9 mouse cellular contexts compared by ENCODE assay signal in genomic region chr7:114719381-114720131, GRCm38 (mm10). TPM values are rescaled to one million over a fixed set of nuclear protein-coding genes. Genes with fewer than 3 reads are reported as not detected.
DNase-seq lines count a peak whose midpoint lies in the region; ATAC-seq and TF ChIP-seq lines count a peak whose summit lies in the region.
"Had no signal": no experiment of that assay in that cellular context is flagged by ENCODE, and none has a peak within 500 bp of the region (broad histone marks: within the 10 kb centered on the region; RNA-seq: fewer than 3 reads in every experiment).

No protein-coding gene starts in this region.

- no peak for ATAC-seq in hindbrain, embryonic 16.5 days
- ATAC-seq in neural tube, embryonic 12.5 days (ENCODE audit: low FRiP score, low read depth) = no peak
- no peak for ATAC-seq in inflammation-experienced regulatory T-cells, adult 6 months

- peak overlapping the region; percentile 36 for H3K4me3 ChIP-seq in forebrain, embryonic 10.5 days
- H3K4me3 ChIP-seq in hindbrain, embryonic 16.5 days (ENCODE audit: low read length) = peak overlapping the region; percentile 25
- no peak overlapping the region for H3K4me3 ChIP-seq in liver, adult 2 months (ENCODE audit: insufficient read depth, low read depth, low read length)
- H3K4me3 ChIP-seq in neural tube, embryonic 12.5 days = no peak overlapping the region

- DNase-seq in heart, adult 11 months = peak; percentile 89
- no peak for DNase-seq in heart, adult 8-10 months (ENCODE audit: low spot score)
- peak; percentile 34 for DNase-seq in adrenal gland, adult 8-10 months
- DNase-seq in forebrain, embryonic 10.5 days (ENCODE audit: extremely low spot score, low spot score) = peak; percentile 56
- no peak for DNase-seq in liver, adult 2 months (ENCODE audit: extremely low read depth, low read depth, low spot score)

- H3K27me3 ChIP-seq in forebrain, embryonic 10.5 days (ENCODE audit: poor library complexity, severe bottlenecking) = peaks cover 50% of the 10 kb centered on the region
- peaks cover 21% of the 10 kb centered on the region for H3K27me3 ChIP-seq in hindbrain, embryonic 16.5 days (replicated peaks; ENCODE audit: control insufficient read depth, insufficient read depth, low read length)
- peaks cover 11% of the 10 kb centered on the region; the same call in 1 of the 2 replicates for H3K27me3 ChIP-seq in liver, adult 2 months (ENCODE audit: control insufficient read depth, insufficient read depth, low read length)
- peaks cover 41% of the 10 kb centered on the region for H3K27me3 ChIP-seq in neural tube, embryonic 12.5 days (replicated peaks)

- H3K9me3 ChIP-seq in forebrain, embryonic 10.5 days = no peaks in the 10 kb centered on the region
- H3K9me3 ChIP-seq in hindbrain, embryonic 16.5 days (ENCODE audit: control insufficient read depth, low read length) = no peaks in the 10 kb centered on the region
- H3K9me3 ChIP-seq in neural tube, embryonic 12.5 days = no peaks in the 10 kb centered on the region

- peak; percentile 45 for TF ChIP-seq CTCF in liver, adult 2 months (IDR thresholded peaks at IDR 0.05; ENCODE audit: low read depth, low read length)

- H3K4me1 ChIP-seq in forebrain, embryonic 10.5 days = peaks cover 24% of the 10 kb centered on the region
- H3K4me1 ChIP-seq in hindbrain, embryonic 16.5 days (ENCODE audit: control insufficient read depth, insufficient read depth, low read depth, low read length) = peaks cover 12% of the 10 kb centered on the region
- no peaks in the 10 kb centered on the region for H3K4me1 ChIP-seq in liver, adult 2 months (ENCODE audit: control insufficient read depth, insufficient read depth, low read length)
- H3K4me1 ChIP-seq in neural tube, embryonic 12.5 days = no peaks in the 10 kb centered on the region; the same call in 1 of the 2 replicates

- no peaks in the 10 kb centered on the region for H3K79me2 ChIP-seq in liver, adult 2 months (ENCODE audit: control insufficient read depth, insufficient read depth, low read length)

- H3K9ac ChIP-seq in hindbrain, embryonic 16.5 days (ENCODE audit: low read depth, low read length) = peak overlapping the region; percentile 4; the same call in 1 of the 2 replicates
- no peak overlapping the region for H3K9ac ChIP-seq in liver, adult 2 months (ENCODE audit: low read depth, low read length)
- no peak overlapping the region for H3K9ac ChIP-seq in neural tube, embryonic 12.5 days

- peak overlapping the region; percentile 47 for H3K4me2 ChIP-seq in hindbrain, embryonic 16.5 days (ENCODE audit: low read length)
- H3K4me2 ChIP-seq in neural tube, embryonic 12.5 days (replicated peaks) = peak overlapping the region; percentile 44

- no peak overlapping the region for H3K27ac ChIP-seq in forebrain, embryonic 10.5 days
- H3K27ac ChIP-seq in hindbrain, embryonic 16.5 days (ENCODE audit: low read depth, low read length) = no peak overlapping the region
- no peak overlapping the region for H3K27ac ChIP-seq in liver, adult 2 months (replicated peaks; ENCODE audit: insufficient read depth, low read depth, low read length)
- no peak overlapping the region for H3K27ac ChIP-seq in neural tube, embryonic 12.5 days

- no peaks in the 10 kb centered on the region for H3K36me3 ChIP-seq in forebrain, embryonic 10.5 days (replicated peaks)
- H3K36me3 ChIP-seq in hindbrain, embryonic 16.5 days (ENCODE audit: control insufficient read depth, insufficient read depth, low read length) = no peaks in the 10 kb centered on the region
- H3K36me3 ChIP-seq in liver, adult 2 months (ENCODE audit: control insufficient read depth, insufficient read depth, low read length) = no peaks in the 10 kb centered on the region
- no peaks in the 10 kb centered on the region for H3K36me3 ChIP-seq in neural tube, embryonic 12.5 days

- 2% methylated on average over 17 of the region's 17 CpGs for WGBS in forebrain, embryonic 10.5 days
- WGBS in hindbrain, embryonic 16.5 days = 6% methylated on average over 17 of the region's 17 CpGs
- WGBS in liver, adult 2 months = 11% methylated on average over 17 of the region's 17 CpGs
- WGBS in neural tube, embryonic 12.5 days = 4% methylated on average over 17 of the region's 17 CpGs

- TF ChIP-seq POLR2A in liver, adult 2 months (IDR thresholded peaks at IDR 0.05; ENCODE audit: extremely low read depth, insufficient read depth, low read length) = no peak

RNA-seq across cellular contexts. Expression of gene Calcb, which starts 1.1 kb away (rescaled TPM):
- total RNA-seq in heart, adult 8-10 months (2022) = under 1 TPM in 2 of 4 experiments, not detected in 2; 0.56 to 0.97 TPM
- total RNA-seq in adrenal gland, adult 8-10 months (2022) = under 1 TPM in 1 of 4 experiments, not detected in 3; 0.35 TPM
- 0.27 TPM in 1 of 2 replicates, not detected in the other for polyA plus RNA-seq in forebrain, embryonic 10.5 days (2016; fragmentation: Nextera tagmentation; extraction: Ambion mirVana)
- 6.1 and 8.9 TPM in 2 replicates for polyA plus RNA-seq in hindbrain, embryonic 16.5 days (2015; fragmentation: Nextera tagmentation; extraction: Ambion mirVana)
- not detected in 2 replicates for total RNA-seq in liver, adult 2 months (2014; rRNA removed)
- not detected in 2 replicates for polyA plus RNA-seq in liver, adult 2 months (2012; rRNA removed)
- polyA plus RNA-seq in neural tube, embryonic 12.5 days (2016; fragmentation: Nextera tagmentation; extraction: Ambion mirVana) = 1.8 and 1.9 TPM in 2 replicates
- not detected for polyA plus RNA-seq in inflammation-experienced regulatory T-cells, adult 6 months (2017; shearing (Covaris generic))
- total RNA-seq: left cerebral cortex, postnatal 25 days had no signal

RNA-seq across cellular contexts. Expression of gene Insc, which starts 23.9 kb away (rescaled TPM):
- under 1 TPM; 0.14 to 0.90 (median 0.28) TPM for total RNA-seq in heart, adult 8-10 months (2022)
- 1 to 10 TPM in 3 of 4 experiments, under 1 TPM in 1; 0.81 to 2.5 (median 1.3) TPM for total RNA-seq in adrenal gland, adult 8-10 months (2022)
- polyA plus RNA-seq in forebrain, embryonic 10.5 days (2016; fragmentation: Nextera tagmentation; extraction: Ambion mirVana) = 0.82 and 0.92 TPM in 2 replicates
- 4.1 TPM in 2 replicates for polyA plus RNA-seq in hindbrain, embryonic 16.5 days (2015; fragmentation: Nextera tagmentation; extraction: Ambion mirVana)
- total RNA-seq in liver, adult 2 months (2014; rRNA removed) = 14.3 and 37.1 TPM in 2 replicates
- polyA plus RNA-seq in liver, adult 2 months (2012; rRNA removed) = 31.2 and 49.5 TPM in 2 replicates
- polyA plus RNA-seq in neural tube, embryonic 12.5 days (2016; fragmentation: Nextera tagmentation; extraction: Ambion mirVana) = 12.3 and 13.7 TPM in 2 replicates
- not detected for polyA plus RNA-seq in inflammation-experienced regulatory T-cells, adult 6 months (2017; shearing (Covaris generic))

Comparison
In these comparisons a context has a peak if more than half of its experiments do, and no peak if none do; other contexts are left out.
1. DNase-seq: peak in heart, adult 11 months (single experiment), adrenal gland, adult 8-10 months (single experiment) and forebrain, embryonic 10.5 days (single experiment); none in heart, adult 8-10 months (single experiment) and liver, adult 2 months (single experiment).
2. H3K4me3 ChIP-seq: peak in forebrain, embryonic 10.5 days (single experiment) and hindbrain, embryonic 16.5 days (single experiment); none in liver, adult 2 months (single experiment) and neural tube, embryonic 12.5 days (single experiment).